Mouse (Mus musculus) Muller cell, postnatal 12 days (primary cell): ENCODE measurements around the gene Ptpro.
"Not testable (repeated sequence)": the region's sequence is repeated elsewhere in the genome, so short reads cannot be mapped to it uniquely, and the experiment has no call there.

ENCODE experiments used
- DNase-seq: peaks from one replicate; pipeline ENCODE4 v3.0.0-alpha.2; 2015; ENCODE audit errors: inconsistent ontology term

The Ptpro gene

DNA sequence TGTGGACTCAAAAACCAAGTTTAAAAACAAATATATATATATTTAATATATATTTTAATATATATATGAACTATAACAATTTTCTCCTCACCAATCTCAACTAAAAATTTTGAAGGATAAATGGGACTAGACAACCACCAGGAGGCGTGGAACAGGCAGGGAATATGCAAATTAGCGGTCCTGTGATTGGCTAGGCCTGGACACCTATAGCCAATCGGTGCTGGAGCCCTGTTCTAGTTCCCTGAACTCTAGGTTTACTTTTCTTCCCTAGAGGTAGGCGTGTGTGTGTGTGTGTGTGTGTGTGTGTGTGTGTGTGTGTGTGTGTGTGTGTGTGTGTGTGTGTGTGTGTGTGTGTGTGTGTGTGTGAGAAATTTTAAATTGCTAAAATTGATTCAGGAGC lies 134.8 kb downstream of the Ptpro start:
- no peak for DNase-seq

DNA sequence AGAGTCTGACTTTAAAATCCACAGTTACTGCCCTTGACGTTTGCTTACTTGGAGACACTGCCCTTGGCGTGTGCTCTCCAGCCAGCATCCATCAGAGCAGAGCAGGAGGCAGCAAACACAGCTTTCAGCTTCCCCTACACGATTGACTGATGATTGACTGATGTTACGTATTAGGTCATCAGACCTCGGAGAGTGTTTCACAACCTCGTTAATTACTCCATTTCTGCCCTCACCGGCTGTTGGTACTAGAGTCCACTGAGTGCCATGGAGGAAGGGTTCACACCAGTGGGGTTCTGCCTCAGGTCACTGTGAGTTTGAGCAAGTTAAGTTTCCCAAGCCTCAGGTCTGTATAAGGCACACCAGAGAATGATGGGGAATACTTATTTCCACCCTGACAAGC lies 143.0 kb downstream of the Ptpro start:
- no peak for DNase-seq

DNA sequence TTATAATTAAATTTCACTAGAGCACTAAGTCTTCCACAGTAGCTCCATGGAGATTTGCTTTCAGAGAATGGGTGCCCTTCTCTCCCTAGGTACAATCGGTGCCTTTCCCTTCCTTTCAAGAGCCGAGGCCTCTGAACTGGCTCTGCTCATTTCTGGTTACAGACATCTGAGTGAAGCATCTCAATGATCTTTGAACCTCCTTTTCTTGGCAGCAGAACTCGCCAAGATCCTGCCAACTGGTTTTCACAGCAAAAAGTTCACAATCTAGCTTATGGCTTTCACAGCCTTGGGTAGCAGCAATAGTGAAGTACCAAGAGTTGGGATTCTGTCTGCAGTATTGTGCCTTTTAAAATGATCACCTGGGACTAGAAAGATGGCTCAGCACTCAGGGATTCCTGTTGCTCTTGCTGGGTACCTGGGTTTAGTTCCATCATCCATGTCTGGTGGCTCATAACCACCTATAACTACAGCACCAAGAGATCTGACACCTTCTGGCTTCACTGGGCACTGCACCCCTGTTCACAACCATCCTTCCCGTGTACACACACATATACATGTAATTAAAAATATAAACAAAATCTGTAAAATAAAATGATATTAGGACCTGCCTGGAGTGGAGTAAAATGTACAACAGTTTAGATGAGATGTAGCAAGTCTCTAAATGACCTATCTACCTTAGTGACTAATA lies 144.1 kb downstream of the Ptpro start:
- DNase-seq: no peak

DNA sequence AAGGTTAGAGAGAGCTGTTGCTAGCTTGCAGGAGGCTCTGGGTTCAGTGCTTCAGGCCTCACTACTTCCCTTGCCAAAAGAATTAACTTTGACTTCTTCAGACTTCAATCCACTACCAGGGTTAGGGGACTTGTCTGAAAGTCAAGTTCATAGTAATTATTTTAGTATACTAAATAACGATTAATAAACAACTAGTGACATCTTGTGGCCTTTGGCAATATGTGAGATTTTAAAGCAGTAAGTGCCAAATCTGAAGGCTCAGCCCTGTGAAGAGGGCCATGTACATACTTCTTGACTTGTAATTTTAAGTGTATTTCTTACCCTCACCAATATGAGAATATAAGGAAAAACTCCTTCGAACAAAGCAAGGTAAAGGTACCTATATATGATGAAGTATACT lies 145.2 kb downstream of the Ptpro start:
- DNase-seq: no peak

DNA sequence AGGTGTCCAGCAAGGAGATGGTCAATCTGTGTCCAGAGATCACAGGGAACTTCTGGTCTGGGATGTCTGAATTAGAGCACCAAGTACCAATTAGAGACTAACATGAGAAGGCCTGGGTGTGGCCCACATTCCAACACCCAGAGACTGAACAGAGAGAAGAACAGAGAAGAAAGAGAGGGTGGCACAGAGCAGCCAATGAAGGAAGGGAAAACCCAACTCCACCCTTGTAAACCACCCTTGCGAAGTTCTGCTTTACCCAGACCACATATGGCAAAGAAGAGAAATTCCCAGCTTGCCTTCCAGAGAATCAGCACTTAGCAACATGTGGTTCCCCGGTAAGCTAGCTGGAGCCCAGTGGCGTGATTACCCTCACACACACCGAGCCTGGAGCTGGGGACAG lies 152.1 kb downstream of the Ptpro start:
- DNase-seq: no peak

DNA sequence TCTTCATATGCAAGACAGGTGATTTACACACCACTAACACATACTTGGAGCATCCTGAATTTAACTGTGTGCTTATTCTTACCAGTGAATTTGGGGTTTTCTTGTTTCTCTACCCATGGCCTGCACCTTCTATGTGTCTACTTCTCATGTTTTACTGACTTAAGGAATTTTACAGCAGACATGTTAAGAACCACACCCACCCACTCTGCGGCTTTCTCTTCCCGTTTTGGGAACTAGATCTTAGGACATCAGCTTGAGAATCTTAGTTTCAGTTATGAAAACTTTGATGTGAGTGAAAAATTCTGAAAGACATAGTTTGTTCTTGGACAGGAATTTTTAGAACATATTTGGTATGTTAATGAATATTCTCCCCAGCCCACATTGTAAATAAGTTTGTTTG lies 153.6 kb downstream of the Ptpro start:
- DNase-seq: no peak

DNA sequence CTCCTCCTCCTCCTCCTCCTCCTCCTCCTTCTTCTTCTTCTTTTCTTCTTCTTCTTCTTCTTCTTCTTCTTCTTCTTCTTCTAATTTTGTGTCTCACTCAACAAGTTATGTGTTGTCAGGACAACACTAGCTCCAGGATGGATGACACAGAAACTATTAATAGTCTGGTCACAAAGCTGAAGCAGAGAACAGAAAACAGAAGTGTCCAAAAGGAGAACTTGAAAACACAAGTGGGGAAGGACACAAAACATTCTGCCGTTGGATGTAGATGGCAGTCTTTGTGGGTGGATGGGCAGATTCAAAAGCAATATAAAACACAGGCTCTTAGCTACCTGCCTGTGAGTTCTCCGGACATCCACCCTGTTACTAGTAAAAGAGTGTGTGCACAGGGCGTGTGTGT lies 158.4 kb downstream of the Ptpro start:
- no peak for DNase-seq

DNA sequence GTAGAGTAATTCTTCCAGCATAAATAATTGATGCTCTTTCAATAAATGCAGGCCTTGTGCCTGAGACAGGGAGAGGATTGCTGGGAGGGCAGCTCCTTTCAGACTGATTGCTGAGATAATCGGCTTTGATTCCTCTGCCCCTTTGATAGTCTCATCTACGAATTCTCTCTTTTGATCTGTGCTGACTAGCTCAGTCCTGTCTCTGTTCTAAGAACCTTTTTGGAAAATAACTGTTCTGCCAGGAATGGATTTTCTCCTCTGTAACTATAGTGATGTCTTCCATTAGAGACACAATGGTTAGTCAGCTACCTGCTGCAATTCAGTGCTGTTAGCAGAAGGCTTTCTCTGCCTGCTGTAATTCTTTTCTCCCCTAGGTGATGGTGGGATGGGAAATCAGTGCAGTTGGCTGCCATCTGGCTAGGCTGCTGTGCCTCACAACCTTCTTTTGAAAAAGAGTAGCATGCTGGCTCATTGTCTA lies 159.8 kb downstream of the Ptpro start:
- peak; percentile 35 for DNase-seq

DNA sequence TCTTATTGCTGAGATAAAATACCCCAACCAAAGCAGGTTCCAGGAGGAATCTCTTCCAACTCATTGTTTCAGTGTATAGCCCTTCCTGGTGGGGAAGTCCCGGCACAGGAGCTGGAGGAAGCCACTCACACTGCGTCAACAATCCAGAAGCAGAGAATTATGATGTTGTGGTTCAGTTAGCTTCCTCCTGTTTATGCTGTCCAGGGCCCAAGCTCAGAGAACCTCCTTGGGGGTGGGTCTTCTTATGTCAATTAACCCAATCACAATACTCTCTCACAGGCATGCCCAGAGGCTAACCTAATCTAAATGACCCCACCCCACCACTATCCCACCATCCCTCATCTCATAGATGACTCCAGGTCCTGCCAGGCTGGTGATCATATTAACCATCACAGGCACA lies 160.9 kb downstream of the Ptpro start:
- DNase-seq: no peak

DNA sequence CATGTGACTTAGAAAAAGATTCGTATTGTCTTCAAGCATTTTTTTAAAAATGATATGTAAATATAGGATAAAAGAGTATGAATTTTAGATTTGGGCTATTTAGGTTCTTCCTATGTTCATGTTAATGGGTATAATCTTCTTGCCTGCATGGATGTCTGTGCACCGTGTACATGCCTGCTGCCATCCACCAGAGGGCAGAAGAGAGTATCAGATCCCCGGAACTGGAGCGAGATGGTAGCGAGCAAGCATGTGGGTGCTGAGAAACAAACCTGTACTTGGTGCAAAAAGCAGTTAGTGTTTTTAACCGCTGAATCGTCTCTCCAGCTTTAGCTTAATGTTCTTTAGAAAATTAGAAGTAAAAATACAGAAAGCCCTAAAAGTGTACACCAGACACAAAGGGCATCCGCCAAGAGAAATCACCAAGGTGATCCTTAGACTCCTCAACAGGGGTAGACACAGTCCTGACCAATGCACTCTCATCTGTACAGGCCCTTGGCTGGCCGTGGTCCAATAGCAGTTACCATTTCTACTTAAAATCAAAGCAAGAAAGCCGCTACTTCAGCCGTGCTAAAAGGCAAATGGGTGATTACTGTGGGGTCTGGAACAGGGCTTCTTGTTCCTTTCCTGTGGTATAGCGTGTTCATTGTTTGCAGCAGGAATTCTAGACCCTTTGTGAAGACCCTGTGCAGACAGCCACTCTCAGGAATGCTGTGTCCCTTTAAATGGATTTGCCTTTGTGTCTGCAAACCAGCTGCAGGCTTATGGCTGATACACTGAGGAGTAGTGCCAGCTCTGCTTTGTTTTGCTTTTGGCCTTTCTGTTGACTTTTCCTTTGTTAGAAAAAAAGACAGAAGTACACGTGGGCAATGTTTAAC lies 162.6 kb downstream of the Ptpro start:
- no peak for DNase-seq

DNA sequence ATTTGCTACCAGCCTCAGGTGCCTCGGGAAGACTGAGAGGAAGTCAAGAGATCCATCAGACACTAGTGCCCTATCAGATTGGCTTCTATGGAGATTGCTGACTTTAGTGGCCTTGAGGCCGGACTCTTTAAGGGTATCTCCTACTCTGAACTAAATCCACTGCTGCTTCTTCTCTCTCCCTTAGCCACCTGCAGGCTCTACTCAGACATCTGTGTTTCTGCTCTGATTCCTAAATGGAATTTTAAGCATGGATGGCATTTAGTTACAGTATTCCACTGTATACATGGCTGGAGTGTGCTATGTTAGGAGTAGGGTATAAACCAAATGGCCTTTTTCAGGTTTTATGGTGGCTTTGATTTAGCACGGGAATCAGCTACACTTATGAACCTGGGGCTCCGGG lies 170.7 kb downstream of the Ptpro start:
- peak; percentile 70 for DNase-seq

DNA sequence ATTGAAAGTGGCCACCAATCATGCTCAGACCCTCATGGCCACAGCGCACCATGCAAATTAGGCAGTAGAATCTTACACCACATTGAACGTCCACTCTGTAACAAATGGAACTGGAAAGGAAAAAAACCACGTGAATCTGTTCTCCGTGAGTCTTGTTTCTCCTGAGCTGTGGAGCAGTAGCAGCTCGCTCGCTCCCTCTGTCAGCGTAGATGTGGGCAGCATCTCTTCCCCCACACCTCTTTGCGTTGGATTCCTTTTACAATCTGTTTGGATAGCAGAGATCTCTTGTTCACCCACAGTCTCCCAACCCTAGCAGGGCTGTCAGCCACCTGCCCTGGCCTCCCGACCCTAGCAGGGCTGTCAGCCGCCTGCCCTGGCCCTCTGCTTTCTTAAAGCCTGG lies 171.7 kb downstream of the Ptpro start:
- DNase-seq: no peak

DNA sequence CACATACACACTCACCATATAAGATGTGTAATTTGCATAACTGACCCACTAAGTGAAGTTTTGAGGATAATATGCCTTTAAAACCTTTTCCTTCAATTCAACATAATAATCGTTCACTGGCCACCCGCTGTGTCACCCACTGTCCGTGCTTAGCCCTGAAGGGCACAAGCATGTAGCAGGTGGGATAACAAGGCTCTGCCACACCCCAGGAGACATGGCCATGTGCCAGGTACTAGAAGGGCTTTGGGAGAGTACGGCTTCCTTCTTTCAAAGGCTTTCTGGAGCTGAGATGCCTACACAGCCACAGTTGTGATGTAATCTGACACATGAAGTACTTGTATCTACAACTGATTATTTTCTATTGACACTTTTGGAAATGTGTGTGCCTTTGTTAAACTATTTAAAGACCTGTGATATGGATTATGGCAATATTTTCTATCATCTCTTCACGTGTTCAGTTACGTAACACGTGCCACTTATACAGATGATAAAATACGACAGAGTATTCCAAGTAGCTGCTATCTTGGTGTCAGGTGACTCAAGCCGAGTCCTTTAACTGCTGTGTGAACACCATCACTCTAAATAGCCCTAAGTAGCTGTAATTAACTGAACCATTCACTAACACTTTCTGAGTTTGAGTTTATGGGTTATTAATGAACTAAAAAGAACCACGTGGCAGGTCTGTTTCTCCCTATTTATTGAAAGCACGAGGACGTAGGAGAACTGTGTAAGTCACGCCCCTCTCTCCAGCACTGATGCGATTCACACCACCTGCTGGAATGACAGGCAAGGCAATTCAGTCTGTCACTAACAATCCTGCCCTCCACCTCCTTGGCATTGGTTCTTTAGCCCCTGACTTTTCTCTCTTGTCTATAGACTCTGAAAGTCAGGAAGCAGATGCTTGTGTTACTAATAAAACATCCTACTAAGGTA lies 173.6 kb downstream of the Ptpro start:
- no peak for DNase-seq

DNA sequence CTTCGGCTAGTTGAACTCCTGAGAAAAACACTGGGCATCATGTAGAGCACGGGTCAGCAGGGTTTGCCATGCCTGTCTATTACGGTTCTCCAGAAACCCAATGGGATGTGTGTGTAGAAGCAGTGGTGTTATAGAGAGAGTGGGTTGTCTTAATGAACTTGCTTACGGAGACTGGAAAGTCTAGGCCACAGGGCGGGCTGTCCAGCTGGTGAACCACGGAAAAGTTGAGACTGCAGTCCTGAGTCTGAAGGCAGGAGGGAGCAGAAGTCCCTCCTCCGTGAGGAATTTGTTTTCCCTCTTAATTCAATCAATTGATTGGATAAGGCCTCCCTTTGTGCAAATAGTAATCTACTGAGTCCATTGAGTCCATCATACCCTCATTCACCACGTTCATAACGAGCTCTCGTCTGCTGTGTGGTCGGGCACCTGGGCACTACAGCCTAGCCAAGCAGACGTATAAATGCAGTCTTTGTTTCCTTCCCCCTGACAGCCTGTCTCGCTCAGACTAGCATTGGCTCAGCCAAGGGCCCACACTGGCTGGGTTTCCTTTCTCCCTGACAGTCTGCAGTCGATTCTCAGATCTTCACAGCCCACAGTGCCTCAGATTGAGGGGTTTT lies 181.5 kb downstream of the Ptpro start:
- DNase-seq: peak; percentile 86

DNA sequence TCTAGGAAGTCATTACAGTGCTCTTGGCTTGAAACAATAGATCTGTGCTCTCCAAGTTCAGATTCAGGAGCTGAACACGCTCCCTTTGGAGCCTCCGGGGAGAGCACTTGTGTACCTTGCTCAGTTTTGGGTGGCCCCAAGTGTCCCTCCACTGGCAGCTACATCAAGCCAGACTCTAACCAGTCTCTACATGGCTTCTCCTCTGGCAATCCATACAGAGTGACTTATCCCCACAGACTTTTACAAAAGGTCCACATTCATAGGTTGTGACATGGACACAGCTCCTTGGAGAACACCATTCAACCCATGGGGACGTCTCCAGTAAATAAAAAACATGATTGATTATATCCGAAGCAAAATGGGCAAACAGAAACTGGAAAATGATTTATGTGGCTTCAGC lies 185.4 kb downstream of the Ptpro start:
- no peak for DNase-seq

DNA sequence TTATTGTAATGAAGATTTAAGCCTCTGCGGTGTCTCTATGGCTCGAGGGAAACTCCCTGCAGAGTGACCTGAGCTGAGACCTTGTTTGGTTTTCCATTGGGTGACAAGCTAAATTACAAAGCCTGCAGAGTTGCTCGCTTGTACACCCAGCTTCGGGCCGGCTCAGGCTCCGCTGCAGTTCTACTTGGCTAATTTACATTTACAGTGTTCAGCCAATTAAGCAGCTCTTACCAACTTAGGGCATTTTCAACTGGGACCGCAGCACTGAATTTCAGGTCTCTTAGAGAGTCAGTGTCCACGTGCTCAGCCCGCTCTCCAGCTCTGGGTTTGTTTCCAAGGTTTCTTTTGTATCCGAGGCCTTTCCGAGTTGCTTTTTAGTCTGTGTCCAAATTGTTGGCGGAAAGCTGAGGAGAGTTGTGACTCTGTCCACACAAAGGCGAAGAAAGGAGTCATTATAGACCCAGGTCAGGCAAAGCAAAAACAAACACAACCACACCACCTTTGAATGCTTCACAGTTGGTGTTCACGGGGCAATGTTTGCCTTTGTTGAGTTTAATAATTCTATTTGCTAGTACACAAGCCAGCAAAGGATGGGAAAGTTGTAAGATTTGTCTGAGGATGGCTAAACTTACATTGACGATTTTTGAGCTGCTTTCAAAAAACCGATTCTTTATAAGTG lies 185.9 kb downstream of the Ptpro start:
- peak; percentile 70 for DNase-seq

DNA sequence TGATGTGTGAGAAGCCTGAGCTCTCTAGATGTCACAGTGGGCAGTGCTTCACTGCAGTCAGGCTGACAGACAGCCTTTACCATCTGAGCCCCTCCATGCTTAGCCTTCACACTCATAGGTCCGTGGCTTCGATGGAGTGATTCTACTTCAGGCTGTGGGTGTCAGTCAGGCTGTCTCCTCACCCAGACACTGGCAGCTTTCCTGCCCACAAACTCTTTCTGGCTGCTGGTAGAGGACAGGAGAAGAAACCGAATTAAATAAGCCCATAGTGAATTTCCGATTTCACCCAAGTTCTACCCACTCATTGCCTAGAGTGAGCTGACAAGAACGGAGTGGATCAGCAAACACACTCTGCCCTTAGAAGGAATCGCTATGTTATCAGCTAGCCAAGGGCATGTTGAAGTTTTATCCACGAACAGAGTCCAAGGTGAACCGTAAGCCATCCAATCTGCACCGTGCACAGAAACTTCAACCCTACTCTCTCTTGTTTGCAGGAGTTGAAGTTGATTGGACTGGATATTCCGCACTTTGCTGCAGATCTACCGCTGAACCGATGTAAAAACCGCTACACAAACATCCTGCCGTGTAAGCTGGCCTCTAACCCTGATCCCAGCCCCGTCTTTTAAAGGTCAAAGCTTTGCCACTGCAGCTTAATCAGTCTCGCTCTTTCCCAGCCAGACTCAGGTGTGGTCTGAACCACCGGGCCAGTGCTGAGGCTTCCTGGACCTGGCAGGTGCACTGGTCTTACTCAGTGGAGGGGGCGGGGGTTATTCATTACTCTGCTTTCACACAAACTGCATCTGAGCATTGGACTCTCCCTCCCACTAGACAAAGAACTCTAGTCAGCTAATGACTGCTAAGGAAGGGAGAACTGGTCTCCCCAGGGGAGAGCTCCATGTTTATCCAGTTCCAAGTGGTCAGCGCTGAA lies 188.7 kb downstream of the Ptpro start:
- no peak for DNase-seq

DNA sequence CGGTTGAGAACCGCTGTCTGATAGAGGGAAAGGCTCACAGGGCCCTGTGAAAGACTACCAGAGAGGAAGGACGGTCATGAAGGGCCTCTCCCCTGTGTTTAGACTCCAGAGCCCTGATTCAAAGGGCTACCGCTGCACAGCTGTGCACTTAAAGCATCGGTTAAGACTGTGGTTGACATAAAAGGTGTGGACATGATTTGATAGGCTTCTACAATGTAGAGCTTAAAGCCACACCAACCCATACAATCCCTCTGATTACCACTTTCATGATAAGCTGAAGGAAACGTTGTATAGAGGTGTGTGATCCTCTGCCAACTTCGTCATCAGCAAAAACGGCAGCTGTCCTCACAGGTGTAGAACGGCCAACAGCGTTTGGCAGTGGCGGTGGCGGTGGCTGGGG lies 191.0 kb downstream of the Ptpro start:
- DNase-seq: no peak

DNA sequence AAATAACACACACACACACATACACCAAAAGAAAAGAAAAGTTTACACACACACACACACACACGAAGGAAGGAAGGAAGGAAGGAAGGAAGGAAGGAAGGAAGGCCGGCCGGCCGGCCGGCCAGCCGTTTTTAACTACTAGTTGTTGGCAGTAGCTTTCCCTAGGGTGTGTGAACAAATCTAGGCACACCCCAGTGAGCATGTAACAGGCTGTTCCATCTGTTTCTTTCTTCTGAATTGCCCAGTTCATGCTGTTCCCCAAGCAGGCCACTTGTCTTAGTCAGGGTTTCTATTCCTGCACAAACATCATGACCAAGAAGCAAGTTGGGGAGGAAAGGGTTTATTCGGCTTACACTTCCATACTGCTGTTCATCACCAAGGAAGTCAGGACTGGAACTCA lies 194.0 kb downstream of the Ptpro start:
- DNase-seq: not testable (repeated sequence)

DNA sequence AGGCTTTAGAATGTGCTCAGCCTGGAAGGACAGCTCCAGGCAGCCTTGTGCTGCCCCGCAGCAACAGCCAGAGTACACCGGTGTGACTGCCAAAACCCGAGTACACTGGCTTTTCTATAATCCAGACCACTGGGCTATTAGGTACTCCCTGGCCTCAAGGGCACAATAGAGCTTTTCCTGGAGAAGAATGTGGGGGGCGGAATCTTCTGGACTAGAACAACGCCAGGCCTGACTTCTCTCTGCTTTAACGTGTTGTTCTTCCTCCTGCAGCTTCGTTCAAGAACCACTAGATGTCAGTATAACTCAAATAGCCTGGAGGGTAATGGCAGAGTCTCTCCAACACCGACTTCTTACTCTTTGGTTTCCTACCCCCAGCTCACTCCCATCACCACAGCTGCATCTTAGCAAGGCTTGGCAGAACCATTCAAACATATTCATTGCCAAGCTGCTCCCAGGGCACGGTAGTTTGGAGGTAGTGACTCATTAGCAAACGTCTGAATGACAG lies 203.5 kb downstream of the Ptpro start:
- peak; percentile 84 for DNase-seq
